Mouse (Mus musculus) heart, embryonic 11.5 days (tissue): ENCODE measurements around the gene Dntt. TPM values are rescaled to one million over a fixed set of nuclear protein-coding genes. Genes with fewer than 3 reads are reported as not detected.
A peak's percentile ranks its signal among the peaks of the same experiment; 100 is the strongest.

Source experiments
- ATAC-seq: fragments of 200-750 bp; cut with Nextera tagmentation; replicated peaks from 2 replicates; pipeline ENCODE4 v1.8.0; 2017; ENCODE audit warnings: moderate library complexity; ENCODE audit not compliant: insufficient number of reproducible peaks, low FRiP score, low TSS enrichment
- H3K27ac ChIP-seq: fragments of 300-500 bp; sonication (generic); 2 replicates; pipeline ENCODE4 v1.5.1; 2014; ENCODE audit warnings: mild to moderate bottlenecking, low read depth, low read length
- H3K27me3 ChIP-seq: fragments of 300-500 bp; sonication (generic); 2 replicates; pipeline ENCODE4 v1.6.1; 2014; ENCODE audit warnings: mild to moderate bottlenecking, low read length, mixed read lengths; ENCODE audit not compliant: control insufficient read depth, insufficient read depth
- H3K36me3 ChIP-seq: fragments of 300-500 bp; sonication (generic); 2 replicates; pipeline ENCODE4 v1.6.1; 2014; ENCODE audit warnings: mild to moderate bottlenecking, low read length, moderate library complexity, mixed read lengths; ENCODE audit not compliant: control insufficient read depth, insufficient read depth
- H3K4me1 ChIP-seq: fragments of 300-500 bp; sonication (generic); 2 replicates; pipeline ENCODE4 v1.6.1; 2014; ENCODE audit warnings: low read length; ENCODE audit not compliant: control insufficient read depth, insufficient read depth
- H3K4me2 ChIP-seq: fragments of 300-500 bp; sonication (generic); 2 replicates; pipeline ENCODE4 v1.6.1; 2014; ENCODE audit warnings: mild to moderate bottlenecking, moderate library complexity
- H3K4me3 ChIP-seq: fragments of 300-500 bp; sonication (generic); 2 replicates; pipeline ENCODE4 v1.5.1; 2014; ENCODE audit warnings: low read depth, low read length
- H3K9ac ChIP-seq: fragments of 300-500 bp; sonication (generic); 2 replicates; pipeline ENCODE4 v1.6.1; 2014; ENCODE audit warnings: mild to moderate bottlenecking, low read depth, low read length, moderate library complexity
- H3K9me3 ChIP-seq: fragments of 300-500 bp; sonication (generic); replicated peaks from 2 replicates; pipeline ENCODE4 v1.6.1; 2016; ENCODE audit warnings: low read length; ENCODE audit not compliant: control insufficient read depth
- WGBS: fragments of 180-500 bp; shearing (Covaris S2); extraction: QIAGEN DNeasy Blood & Tissue Kit; methylation state at CpG from one replicate; pipeline ENCODE4 v1.1.7; 2014; ENCODE audit not compliant: insufficient replicate concordance; 5-methylcytosine and 5-hydroxymethylcytosine counted together
- polyA plus RNA-seq: library from polyadenylated mRNA; unstranded; fragments of >200 nt; fragmentation: Nextera tagmentation; extraction: Ambion mirVana; gene quantifications from 2 replicates; pipeline ENCODE4 v1.2.1, GENCODE M21; 2014

The Dntt gene
- polyA plus RNA-seq, 1 experiment from 2014 or later = not detected

- Histone ChIP-seq H3K9me3 (no peaks in the 10 kb centered on the region), H3K9ac (no peak overlapping the region), H3K27ac (no peak overlapping the region), H3K4me2 (no peak overlapping the region), H3K4me3 (no peak overlapping the region), H3K36me3 (no peaks in the 10 kb centered on the region), H3K4me1 (no peaks in the 10 kb centered on the region), H3K27me3 (0 out of 2 replicates have a peak, but pooled peaks cover 3% of the 10 kb centered on the region)
- WGBS = 65% methylated on average over 6 of the region's 6 CpGs
- no peak for ATAC-seq
These were observed 2.8 kb downstream of the Dntt start for GRCm38 (mm10) chr19:41031869-41032268.

GRCm38 (mm10) chr19:41035809-41036551 lies 6.9 kb downstream of the Dntt start:
- ATAC-seq = no peak
- 49% methylated on average over 4 of the region's 4 CpGs for WGBS
- no peak overlapping the region for H3K9ac ChIP-seq
- H3K27ac ChIP-seq = no peak overlapping the region
- H3K4me2 ChIP-seq = no peak overlapping the region
- 0 out of 2 replicates have a peak, but pooled peaks cover 3% of the 10 kb centered on the region for H3K27me3 ChIP-seq
- H3K9me3 ChIP-seq = no peaks in the 10 kb centered on the region
- H3K4me3 ChIP-seq = no peak overlapping the region
- no peaks in the 10 kb centered on the region for H3K36me3 ChIP-seq
- no peaks in the 10 kb centered on the region for H3K4me1 ChIP-seq

GRCm38 (mm10) chr19:41039110-41039509 lies 10.0 kb downstream of the Dntt start:
- Histone ChIP-seq H3K4me2 (no peak overlapping the region), H3K9ac (no peak overlapping the region), H3K36me3 (no peaks in the 10 kb centered on the region), H3K9me3 (no peaks in the 10 kb centered on the region), H3K27me3 (no peaks in the 10 kb centered on the region), H3K4me3 (no peak overlapping the region), H3K27ac (no peak overlapping the region), H3K4me1 (no peaks in the 10 kb centered on the region)
- no peak for ATAC-seq
- 77% methylated on average over 7 of the region's 7 CpGs for WGBS

GRCm38 (mm10) chr19:41045091-41045770 lies 16.2 kb downstream of the Dntt start:
- Histone ChIP-seq H3K9me3 (no peaks in the 10 kb centered on the region), H3K4me2 (peak overlapping the region; percentile 25; the same call in 1 of the 2 replicates), H3K4me3 (no peak overlapping the region), H3K4me1 (no peaks in the 10 kb centered on the region), H3K27me3 (no peaks in the 10 kb centered on the region), H3K36me3 (no peaks in the 10 kb centered on the region), H3K27ac (no peak overlapping the region), H3K9ac (no peak overlapping the region)
- 37% methylated on average over 10 of the region's 10 CpGs for WGBS
- ATAC-seq = no peak

DNA sequence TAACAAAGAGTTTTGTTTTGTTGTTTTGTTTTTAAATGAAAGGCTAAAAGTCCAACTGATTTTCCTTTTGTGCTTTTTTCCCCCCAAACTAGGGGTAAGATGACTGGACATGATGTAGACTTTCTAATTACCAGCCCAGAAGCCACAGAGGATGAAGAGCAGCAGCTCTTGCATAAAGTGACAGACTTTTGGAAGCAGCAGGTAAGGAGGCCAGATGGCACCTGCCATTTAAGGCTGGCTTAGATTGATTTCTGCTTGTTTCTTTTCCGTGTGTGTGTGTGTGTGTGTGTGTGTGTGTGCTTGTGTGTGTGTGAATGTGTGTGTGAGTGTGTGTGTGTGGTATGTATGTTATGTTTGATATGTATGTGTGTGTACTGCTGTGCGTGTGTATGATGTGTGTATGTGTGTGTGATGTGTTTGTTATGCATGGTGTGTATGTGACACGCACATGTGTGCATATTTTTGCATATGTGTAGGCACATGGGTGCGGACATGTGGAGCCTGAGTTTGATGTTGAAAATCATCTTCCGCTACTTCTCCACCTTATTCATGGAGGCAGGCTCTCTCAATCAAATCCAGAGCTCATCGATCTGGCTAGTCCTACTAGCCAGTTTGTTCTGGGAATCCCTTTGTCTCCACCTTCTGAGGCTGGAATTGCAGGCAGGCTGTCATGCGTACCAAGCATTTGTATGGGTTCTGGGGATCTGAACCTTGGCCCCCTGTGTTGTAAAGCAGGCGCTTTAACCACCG lies 18.5 kb downstream of the Dntt start:
- no peak overlapping the region for H3K27ac ChIP-seq
- H3K4me3 ChIP-seq = no peak overlapping the region
- 82% methylated on average over 9 of the region's 9 CpGs for WGBS
- H3K4me2 ChIP-seq = no peak overlapping the region
- H3K9me3 ChIP-seq = no peaks in the 10 kb centered on the region
- no peak overlapping the region for H3K9ac ChIP-seq
- no peaks in the 10 kb centered on the region for H3K4me1 ChIP-seq
- H3K27me3 ChIP-seq = no peaks in the 10 kb centered on the region
- ATAC-seq = no peak
- no peaks in the 10 kb centered on the region for H3K36me3 ChIP-seq

- no peaks in the 10 kb centered on the region for H3K36me3 ChIP-seq
- no peaks in the 10 kb centered on the region for H3K4me1 ChIP-seq
- WGBS = 66% methylated on average over 3 of the region's 3 CpGs
- no peak overlapping the region for H3K9ac ChIP-seq
- ATAC-seq = no peak
- H3K4me3 ChIP-seq = no peak overlapping the region
- H3K4me2 ChIP-seq = no peak overlapping the region
- no peaks in the 10 kb centered on the region for H3K9me3 ChIP-seq
- no peak overlapping the region for H3K27ac ChIP-seq
- H3K27me3 ChIP-seq = no peaks in the 10 kb centered on the region
These were observed 19.1 kb downstream of the Dntt start for GRCm38 (mm10) chr19:41048187-41048559.

- Histone ChIP-seq H3K4me2 (no peak overlapping the region), H3K4me3 (no peak overlapping the region), H3K27me3 (no peaks in the 10 kb centered on the region), H3K9ac (no peak overlapping the region), H3K27ac (no peak overlapping the region), H3K4me1 (no peaks in the 10 kb centered on the region), H3K36me3 (no peaks in the 10 kb centered on the region), H3K9me3 (no peaks in the 10 kb centered on the region)
- 76% methylated on average over 1 of the region's 1 CpGs for WGBS
- ATAC-seq = no peak
These were observed 22.6 kb downstream of the Dntt start for GRCm38 (mm10) chr19:41051714-41052113.

DNA sequence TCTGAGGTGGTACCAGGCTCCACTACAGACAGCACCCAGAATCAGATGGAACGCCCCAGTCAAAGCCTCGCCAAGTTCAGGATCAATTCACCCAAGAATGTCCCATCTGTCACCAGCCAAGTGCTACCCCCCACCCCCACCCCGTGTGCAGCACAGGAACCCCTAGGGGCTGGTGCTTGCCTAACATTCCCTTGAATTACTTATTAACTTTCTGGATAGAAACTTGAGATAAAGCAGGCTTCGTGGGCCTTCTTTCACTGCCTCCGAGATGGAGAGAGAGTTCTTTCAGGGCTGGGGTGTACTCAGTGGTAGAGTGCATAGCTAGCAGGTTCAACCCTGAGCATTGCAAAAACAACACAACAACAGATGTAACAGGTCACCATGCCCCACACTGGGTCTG lies 23.2 kb downstream of the Dntt start:
- no peak for ATAC-seq
- 63% methylated on average over 5 of the region's 5 CpGs for WGBS
- no peaks in the 10 kb centered on the region for H3K4me1 ChIP-seq

More for the DNA sequence above, 23.2 kb downstream of the Dntt start:
- Histone ChIP-seq H3K27ac (no peak overlapping the region), H3K9ac (no peak overlapping the region), H3K36me3 (no peaks in the 10 kb centered on the region), H3K9me3 (no peaks in the 10 kb centered on the region), H3K4me3 (no peak overlapping the region), H3K4me2 (no peak overlapping the region), H3K27me3 (no peaks in the 10 kb centered on the region)
